Mouse (Mus musculus): ENCODE measurements around the gene Nacad.
A peak's percentile ranks its signal among the peaks of the same experiment; 100 is the strongest.

The Nacad gene

DNA sequence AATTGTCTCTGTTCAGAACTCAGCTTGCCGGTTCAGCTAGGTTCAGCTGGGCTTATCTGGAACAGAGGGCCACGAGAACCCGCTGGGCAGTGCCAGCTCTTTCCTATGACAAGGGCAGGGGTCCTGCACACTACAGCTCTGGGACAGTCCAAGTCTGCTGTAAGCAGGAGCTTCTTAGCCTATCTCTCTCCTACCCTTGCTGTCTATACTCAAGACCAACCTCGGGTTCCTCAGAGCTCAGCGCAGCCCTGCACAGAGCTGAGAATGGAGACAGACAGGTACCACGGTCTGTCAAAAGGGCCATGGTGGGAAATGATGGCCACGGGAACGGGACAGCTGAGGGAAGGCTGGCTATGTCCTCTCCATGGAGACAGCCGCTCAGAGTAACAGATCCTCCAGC, 2.6 kb downstream of the Nacad start:
- DNase-seq: peak; percentile 20

DNA sequence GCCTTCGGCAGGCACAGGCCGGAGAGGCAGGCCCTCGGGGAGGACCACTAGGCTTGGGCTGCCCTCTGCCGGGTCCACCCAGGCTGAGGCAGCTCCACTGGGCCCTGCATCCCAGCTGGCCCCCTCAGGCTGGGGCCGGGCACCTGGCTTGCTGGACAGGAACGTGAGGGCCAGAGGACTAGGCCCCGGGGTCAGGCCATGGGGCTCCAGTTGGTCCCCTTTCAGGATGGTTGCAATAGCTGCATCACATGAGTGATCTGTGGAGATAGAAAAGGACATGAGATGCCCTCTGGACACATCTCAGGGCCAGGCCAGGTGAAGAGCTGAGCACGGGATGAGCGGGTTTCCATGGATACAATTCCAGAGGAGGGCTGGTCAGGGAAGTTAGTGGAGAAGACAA, 3.2 kb downstream of the Nacad start:
- DNase-seq: no peak

DNA sequence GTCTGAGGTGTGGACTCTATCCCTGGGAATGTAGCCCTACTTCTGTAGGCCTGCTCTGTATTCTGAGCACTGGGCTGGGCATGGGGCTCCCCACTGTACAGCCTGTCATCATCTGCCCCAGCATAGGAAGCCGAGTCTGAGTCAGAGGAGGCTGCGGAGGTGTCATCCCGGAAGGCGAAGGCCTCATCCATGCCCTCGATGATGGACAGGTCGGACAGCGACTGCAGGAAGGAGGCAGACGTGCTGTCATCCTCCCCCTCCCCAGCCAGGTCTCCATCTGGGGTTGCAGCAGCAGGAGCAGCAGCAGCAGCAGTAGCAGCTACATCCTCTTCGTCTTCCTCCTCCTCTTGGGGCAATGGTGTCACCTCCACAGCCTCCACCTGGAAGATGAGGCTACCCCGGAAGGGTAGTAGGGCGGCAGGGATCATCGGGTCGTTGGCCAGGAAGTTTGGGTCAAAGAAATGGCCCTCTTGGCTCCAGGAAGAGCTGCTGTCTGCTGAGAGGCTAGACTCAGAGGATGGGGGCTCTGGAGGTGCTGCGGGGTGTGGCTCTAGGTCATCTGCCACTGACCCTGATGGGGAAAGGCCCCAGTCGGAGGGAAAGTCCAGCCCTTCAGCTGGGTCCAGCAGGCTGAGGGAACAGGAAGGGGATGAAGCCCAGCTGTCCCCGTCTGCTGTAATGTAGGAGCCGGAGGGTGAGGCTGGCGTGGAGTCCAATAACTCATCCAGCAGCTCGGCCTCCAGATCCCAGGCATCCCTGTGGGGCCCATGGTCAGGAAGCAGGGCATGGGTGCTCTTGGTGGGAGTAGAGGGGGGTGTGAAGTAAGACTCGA, 4.0 kb downstream of the Nacad start:
- DNase-seq: no peak

DNA sequence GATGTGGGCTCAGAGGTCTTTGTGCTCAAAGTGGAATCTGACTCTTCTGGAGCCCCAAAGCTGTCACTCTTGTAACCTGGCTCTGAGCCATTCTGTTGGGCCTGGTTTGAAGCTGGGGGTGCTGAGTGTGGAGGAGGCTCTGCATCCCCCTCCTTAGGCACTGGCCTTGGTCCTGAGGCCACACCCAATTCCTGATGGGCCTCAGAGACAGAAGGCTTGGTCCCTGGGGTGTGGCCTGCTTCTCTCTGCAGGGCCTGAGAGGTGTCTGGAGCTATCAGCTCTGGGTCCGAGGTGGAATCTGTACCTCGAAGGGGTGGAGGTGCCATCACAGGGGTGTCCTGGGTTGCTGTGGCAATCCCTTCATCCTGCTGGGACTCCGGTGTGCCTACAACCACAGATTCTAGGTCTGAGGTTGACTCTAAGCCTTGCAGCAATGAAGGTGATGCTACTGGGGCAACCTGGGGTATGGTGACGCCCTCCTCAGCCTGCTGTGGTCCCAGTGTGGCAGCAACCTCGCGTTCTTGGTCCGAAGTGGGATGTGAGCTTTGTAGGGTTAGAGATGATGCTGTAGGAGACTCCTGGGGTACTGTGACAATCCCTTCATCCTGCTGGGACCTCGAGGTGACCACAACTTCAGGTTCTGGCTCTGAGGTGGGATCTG, 5.4 kb downstream of the Nacad start:
- DNase-seq: peak; percentile 8

DNA sequence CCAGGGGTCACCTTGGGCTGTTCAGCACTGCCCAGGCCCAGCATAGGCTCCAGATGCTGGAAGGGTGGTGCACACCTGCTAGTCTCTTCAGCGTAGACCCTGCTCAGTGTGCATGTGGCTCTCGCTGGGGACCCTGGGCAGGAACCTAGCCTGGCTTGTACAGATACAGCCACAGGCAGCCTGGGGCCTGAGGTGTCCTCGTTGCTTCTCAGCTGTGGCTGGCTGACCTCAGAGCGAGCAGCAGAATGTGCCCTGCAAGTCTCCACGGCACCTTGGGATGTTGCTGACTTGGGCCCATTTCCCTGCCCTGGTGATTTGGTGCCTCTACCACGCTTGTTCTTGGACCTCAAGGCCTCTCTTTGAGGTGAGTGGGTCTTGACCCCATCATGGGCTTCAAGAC, 6.0 kb downstream of the Nacad start:
- DNase-seq: peak; percentile 9

DNA sequence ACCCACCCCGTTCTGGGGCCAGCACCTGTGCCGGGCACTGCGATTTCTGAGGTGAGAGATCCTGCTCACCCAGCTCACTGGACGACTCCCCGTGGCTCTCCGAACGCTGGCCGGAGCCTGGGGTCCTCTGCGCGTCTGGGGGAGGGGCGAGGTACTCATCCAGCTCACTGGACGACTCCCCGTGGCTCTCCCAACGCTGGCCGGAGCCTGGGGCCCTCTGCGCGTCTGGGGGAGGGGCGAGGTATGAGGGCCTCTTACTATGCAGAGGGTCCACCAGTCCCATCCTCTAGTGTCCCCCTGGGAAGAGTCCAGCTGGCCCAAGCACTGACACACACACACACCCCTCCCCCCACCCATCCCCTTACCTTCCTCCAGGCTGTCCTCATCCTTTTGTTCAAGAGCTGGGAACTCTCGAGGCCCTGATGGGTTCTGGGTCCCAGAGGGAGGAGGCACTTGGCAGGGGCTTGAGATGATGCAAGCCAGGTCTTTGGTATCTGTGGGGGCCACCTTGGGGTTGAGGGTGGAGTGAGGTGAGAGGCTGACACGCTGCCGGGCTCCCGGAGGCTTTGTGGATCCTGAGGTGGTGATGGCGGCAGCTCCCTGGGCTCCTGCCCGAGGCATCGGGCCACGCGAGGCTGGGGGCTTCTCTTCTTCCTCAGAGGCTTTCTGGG, 6.7 kb downstream of the Nacad start:
- DNase-seq: peak; percentile 16

DNA sequence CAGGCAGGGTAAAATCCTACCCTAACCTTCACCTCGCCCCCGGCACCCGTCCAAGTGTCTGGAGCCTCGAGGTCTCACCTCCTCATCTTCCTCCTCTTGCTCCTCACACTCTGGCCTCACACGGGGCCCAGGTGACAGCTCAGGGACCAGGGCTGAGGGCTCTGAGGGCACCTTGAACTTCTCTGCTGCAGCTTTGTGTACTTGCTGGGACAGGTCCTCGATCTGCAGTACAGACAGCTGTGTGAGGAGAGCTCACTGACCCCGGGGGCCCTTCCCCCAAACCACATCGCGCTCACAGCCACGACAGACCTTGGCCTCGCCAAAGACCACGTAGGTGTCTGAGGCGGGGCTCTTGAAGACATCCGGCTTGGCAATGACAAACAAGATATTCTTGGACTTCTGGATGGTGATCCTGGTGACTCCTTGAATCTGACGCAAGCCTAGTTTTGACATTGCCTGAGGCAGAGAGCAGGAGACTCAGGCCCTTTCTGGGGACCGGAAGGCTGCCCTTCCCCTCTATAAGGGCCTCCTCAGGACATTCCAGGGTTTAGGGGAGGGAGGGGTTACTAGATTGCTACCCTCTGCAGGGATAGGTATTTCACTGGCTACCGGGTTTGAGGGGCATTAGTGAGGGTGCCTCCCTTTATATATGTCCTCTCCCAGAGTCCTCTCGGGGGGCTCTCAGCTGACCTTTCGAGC, 7.5 kb downstream of the Nacad start:
- peak; percentile 14 for DNase-seq

DNA sequence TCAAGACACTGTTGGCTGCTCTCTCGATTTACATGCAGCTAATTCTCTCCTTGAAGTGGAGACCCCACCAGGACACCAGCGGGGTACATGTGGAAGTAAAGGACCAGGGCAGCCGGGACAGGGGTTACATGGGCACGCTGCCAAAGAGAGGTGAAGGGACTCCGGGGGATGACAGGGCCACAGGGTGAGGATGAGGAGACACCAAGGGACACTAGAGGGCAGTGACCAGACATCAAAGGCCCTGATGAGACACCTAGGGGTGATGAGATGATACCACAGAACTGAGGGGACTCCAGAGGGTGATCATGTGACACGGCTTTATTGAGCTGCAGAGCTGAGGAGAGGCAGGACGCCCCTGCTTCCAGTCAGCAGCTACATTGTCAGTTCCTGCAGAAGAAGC, 8.3 kb downstream of the Nacad start:
- no peak for DNase-seq

DNA sequence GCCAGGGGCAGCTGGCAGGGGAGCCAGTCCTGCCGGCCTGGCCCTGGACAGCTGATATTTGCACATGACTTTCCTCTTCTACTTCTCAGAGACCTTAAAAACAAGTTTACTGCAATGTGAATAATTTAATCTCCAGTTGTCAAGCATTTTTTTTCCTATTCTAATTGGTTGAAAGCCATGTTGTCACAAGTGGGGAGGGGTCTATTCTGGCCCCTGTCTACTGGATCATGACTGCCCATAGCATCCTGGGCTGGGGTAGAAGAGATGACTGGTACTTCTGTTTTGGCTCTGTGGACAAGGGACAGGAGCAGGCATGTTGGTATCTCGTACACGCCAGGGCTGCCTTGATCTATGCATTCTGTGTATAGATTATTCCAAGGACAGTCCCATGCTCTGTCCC, 9.2 kb downstream of the Nacad start:
- DNase-seq: no peak

DNA sequence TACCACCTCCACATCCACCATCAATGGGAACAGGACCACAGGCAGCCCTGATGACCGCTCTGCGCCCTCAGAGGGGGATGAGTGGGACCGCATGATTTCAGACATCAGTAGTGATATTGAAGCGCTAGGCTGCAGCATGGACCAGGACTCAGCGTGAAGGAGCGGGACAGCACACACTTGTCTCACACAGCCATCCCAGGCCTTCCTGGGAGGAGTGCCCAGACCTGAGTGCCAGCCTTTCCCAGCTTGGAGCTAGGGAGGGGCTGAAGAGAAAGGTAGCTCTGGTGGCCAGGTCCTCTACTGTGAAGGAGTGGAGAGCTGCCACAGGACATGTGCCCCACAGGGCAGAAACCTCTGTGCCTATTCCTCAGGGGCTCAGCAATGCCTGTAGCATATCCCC, 9.6 kb downstream of the Nacad start:
- no peak for DNase-seq

DNA sequence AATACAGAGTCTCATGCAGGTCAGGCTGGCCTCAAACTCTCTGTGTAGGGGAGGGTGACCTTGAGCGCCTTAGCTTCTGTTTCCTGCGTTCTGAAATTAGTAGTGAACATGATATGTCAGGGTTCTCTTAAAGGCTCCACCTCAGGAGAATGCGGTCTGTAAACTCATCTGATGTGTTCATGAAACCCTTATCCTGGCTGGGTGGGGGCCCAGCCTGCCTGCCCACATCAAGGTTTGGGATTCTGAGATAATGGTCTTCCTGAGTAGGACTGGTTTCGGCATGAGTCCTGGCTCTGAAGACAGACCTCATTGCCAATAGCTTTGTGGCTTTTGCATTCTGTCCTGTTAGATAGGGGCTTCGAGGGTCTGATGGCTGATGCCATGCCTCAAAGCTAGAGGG, 10.5 kb downstream of the Nacad start:
- DNase-seq: no peak

DNA sequence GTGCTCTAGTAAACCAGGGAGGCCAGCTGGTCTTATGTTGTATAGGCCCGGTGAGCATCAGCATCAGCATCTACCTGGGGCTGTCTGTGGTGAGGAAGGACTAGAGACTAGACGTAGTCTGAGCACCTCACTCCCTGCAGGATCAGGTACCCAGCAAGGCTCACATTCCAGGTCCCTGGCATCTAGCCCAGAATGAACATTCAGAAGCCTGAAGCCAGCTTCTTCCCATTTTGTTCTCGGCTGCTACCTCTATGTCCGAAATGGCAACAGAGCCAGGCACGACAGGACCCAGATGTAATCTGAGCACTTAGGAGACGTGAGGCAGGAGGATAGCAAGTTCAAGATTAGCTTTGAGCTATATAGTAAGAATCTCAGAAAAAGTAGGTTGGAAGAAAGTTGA, 11.0 kb downstream of the Nacad start:
- DNase-seq: no peak

DNA sequence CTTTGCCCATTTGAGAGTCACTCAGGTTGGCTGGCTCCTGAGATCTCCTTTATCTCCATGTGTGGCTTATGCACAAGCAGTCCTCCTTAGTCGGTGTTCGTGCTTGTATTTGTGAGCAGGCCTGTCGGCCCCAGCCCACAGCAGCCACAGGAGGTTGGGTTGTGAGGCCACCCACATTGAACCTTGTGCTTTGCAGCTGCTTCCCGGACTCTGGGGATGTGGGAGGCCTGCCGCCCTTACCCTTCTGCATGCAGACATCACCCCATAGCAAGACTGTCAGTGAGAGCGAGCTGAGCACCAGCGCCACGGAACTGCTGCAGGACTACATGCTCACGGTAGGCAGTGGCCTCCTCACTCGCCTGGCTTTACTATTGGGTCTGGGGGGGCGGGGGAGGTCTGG, 12.4 kb downstream of the Nacad start:
- no peak for DNase-seq

DNA sequence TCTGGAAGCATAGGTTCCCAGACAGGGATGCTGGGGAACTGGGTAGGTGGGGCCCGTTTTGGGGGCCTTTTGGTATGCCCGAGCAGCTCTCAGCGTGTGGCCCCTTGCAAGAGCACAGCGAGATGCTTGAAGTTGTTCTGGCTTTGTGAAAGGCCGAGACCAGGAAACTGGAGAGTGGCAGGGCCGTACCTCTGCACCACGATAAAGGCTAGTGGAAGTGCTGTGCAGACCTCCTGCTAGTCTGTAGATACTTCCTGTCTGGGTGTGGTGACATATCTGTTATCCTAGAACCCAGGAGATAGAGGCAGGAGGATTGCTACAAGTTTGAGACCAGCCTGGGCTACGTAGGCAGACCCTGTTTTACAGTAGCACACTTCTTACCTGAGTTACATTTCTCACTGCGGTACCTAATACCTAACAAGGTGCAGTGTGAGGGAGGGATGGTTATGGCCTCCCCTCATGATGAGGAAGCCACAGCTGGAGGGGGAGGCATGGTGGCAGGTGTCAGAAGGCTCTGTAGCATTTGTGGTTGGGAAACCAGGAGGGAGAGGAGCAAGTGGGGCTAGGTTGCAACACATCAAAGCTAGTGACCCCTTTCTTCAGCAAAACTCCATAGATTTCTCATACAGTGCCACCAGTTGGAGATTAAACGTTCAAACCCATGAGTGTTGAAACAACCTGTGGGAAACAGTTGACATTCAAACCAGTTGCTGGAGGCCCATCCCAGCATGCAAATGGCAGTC, 14.7 kb downstream of the Nacad start:
- DNase-seq: no peak

DNA sequence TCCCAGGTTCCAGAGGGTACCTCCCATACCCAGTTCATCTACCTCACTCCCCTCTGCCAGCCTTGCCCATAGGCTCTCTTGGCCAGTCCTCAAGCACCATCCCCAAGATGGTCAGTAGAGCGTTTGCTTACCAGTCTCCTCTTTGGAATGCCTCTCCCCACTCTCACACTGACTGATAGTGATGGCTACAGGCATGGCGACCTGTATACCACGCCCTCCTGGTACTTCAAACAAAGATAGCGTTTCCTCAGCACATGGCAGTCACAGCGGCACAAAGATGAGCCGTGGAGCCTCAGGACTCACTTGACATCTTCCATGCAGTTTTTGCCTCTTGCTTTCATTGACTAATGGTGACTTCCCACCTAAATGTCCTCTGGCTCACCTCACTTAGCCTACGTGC, 16.0 kb downstream of the Nacad start:
- DNase-seq: no peak

DNA sequence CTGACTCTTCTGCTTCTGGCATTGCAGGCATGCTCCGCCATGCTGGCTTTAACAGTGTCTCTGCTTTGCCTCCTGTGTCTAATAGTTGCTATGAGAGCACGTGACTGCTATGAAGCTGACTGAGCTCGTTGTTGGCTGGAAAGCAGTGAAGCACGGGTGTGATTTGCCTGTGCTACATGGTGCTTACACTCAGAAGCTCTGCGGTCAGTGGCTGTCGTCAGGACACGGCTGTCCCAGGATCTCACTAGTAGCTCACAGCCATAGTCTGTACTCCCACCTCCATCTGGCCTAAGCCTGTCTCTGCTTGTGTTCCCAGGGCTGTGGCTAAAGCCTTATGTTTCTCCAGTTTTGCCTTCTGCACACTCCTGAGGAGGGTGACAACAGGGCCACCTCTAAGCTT, 17.6 kb downstream of the Nacad start:
- DNase-seq: no peak

DNA sequence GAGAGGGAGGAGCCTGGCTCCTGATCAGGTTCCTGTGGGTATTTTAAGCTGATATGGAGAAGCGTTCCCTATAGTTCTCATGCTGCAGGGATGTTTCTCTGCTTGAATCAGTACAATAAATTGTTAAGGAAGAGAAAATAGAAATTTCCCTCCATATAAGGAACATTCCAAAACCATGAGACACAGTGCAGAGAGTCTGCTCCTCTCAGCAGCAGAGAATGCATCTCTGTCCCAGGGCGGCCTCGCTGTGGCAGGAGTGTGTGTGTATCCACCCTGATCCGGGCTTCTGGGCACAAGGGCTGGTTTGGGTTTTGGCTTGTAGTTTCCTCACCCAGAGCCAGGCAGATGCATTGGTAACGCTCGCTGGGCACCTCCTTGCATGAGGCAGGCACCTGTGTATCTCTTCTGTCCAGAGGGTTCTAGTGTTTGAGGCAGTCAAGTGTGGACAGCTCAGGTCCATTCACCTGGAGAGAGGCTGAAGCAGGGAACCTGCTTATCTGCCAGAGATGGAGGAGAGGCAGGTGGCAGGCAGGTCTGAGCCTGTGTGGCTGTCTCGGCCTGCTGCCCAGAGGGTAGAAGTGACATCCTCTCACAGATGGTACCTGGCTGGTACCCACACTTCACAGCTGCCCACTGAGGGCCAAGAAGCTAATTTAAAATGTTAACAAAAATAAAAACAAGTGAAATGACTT, 18.5 kb downstream of the Nacad start:
- no peak for DNase-seq

DNA sequence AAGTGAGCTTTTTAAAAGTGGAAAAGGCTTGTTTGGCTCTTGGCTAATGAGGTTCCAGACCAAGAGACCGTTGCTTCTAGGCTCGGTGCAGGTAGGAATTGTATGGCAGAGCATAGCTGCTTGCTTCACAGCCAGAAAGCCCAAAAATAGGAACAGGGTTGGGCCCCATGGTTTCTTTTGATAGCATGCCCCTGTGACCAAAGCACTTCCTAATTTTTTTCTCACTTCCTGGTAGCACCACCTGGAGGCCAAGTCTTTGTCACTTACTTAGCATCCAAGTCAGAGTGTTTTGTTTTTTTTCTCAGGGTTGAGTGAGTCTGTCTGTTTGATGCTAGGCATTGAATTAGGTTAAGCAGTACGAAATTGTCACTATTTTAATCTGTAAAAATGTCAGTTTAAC, 19.2 kb downstream of the Nacad start:
- no peak for DNase-seq

DNA sequence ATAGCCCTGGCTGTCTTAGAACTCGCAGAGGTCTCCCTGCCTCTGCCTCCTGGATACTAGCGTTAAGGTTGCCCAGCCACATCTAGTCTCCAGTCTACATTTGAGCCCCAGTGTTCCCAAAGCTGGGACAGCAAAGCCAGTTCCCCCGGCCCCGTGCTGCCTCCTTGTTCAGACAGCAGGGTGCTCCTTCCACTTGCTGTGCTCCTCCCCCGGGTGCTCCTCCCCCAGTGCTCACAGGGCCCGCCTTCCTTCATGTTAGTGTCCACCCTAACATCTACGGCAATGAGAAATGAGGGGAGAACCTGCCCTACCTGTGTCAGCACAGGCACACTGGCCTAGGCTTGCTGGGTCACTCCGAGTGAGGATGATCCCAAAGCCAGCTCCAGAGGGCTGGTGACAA, 20.1 kb downstream of the Nacad start:
- no peak for DNase-seq

DNA sequence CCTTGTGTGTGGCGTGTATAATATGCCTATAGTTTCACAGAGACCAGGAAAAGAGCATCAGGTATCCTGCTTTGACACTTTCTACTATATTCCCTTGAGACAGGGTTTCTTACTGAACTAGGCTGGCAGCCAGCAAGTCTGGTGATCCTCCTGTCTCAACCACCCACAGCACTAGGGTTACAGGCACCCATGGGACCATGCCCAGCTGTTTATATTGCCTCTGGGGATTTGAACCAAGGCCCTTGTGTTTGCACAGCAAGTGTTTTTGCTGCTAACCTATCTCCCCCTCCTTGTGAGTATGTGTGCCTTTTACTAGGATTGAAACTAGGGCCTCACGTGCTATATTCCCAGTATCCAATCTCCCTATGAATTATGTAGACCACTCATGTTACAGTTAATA, 24.3 kb downstream of the Nacad start:
- DNase-seq: no peak

DNA sequence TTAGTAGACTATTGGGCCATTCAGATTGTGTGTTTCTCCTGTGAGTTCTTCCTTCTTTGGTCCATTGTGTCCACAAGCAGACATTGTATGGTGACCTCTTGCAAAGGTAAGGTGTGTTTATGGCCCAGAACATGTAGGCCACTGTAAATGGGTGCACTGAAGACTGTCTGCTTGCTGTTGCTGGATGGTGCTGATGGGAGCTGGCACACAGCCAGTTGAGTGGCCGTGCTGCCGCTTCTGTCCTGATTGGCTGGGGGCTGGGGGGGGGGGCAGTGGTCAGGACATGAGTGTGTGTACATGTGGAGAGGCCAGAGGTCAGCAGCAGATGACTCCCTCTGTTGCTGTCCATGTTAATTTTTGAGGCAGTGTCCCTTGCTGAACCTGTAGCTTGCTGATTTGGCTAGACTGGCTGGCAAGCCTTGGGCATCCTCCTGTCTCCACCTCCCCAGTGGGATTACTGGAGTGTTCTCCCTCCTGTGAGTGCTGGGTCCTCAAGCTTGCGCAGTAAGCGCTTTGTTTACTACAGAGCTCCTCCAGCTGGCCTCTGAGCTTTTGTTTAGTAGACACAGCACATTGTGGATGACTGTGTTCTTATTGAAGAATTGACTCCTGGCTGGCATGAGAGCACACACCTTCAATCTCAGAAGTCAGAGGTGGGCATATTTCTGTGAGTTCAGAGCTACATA, 25.6 kb downstream of the Nacad start:
- DNase-seq: no peak

DNA sequence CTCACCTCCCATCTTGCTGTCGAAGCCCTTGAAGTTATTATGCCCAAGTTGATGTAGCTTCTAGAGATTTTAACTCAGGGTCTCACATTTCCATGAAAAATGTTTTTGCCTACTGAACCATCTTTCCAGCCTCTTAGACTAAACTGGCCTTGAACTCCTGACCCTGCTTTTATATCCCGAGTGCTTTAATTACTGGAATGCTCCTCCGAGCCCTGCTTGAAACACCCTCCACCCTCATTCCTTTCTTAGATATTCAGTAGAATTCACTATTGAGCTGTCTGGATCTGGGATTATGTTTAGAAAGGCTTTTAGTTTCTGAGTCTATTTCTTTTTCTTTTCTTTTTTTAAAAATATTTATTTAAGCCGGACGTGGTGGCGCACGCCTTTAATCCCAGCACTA, 26.5 kb downstream of the Nacad start:
- no peak for DNase-seq
